Mouse (Mus musculus): ENCODE results near the gene Mrgprf.

Mrgprf gene

GRCm38 (mm10) chr7:145301008-145301340 is 346 bp downstream of the Mrgprf start:
- CTCF ChIA-PET = no interaction called here

DNA sequence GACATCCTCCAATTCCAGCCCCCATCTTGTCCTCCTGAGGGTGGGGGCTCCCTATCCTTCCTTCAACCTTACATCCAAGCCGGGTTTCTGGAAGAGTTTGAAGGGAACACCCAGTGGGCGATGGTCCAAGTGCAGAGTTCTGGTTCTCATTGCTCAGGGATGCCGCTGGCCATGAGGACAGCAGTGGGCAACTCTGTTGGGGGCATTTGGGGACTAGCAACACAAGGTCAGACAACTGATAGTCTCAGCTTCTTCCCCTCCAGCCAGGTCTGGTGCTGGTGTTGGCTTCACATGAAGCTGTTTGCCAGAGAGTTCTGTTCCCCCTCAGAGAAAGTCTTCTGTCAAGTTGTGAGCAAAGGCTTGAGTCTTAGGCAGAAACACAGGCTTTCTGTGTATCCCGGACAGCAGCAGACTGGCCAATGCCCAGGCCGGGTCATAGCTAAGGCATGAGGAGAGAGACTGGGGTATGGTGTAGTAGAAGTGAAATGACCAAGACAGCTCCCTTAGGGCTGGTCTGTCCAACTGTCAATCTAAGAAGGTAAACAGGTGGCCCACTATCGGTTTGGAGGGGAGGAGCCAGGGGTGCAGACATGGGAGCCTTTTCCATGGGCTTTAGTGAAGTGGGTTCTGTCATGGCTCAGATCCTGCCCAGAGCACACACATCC is 845 bp downstream of the Mrgprf start:
- CTCF ChIA-PET = no interaction called here

DNA sequence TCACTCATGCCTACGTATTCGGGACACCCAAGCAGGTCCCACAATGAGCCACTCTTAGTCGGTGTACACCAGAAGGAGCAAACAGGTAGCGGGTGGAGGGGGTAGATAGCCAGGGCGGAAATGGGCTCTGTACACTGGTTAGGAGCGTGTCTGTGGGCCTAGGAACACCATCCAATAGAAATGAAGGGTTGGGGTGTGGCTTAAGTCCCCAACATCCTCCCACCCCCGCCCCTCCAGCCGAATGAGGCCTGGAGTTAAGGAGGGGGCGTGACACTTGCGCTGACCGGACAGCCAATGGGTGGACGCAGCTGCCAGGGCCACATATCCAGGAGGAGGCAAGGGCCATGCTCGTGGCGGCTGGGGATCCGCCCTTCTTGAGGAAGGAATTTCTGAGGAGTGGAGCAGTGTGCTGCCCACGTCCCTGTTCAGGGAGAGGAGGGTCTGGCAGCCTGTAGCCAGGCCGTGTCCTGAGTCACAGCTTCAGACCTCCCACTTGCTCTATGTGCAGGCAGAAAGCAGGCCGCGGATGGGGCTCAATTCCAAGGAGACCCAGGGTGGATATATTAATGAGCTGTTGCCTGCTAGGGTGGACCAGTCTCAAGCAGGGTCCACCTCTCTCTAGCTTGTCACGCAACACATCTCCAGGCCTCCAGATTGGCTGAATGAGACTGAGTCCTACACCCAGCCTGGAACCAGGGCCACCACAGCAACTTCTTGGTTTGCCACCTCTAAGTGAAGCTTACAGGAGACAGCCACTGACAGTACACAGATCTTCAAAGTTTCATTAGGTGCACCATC is 2.1 kb downstream of the Mrgprf start:
- CTCF ChIA-PET = interaction anchor here (0.6 kb wide), 1 partner anchor 18 kb away, joined by 11 read pairs; no protein-coding TSS in a partner anchor

GRCm38 (mm10) chr7:145304153-145304552 is 3.5 kb downstream of the Mrgprf start:
- CTCF ChIA-PET = no interaction called here

DNA sequence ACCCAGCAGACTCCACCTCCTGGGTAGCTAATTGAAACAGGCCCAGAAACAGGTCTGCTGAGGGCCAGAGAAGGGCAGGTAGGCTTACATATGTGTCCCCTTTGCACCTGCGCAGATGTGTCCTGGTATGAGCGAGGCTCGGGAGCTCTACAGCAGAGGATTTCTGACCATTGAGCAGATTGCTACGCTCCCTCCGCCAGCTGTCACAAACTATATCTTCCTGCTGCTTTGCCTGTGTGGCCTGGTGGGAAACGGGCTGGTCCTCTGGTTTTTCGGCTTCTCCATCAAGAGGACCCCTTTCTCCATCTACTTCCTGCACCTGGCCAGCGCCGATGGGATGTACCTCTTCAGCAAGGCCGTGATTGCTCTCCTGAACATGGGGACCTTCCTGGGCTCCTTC is 7.0 kb downstream of the Mrgprf start:
- CTCF ChIA-PET = no interaction called here

GRCm38 (mm10) chr7:145308061-145308675 is 7.5 kb downstream of the Mrgprf start:
- CTCF ChIA-PET = no interaction called here

DNA sequence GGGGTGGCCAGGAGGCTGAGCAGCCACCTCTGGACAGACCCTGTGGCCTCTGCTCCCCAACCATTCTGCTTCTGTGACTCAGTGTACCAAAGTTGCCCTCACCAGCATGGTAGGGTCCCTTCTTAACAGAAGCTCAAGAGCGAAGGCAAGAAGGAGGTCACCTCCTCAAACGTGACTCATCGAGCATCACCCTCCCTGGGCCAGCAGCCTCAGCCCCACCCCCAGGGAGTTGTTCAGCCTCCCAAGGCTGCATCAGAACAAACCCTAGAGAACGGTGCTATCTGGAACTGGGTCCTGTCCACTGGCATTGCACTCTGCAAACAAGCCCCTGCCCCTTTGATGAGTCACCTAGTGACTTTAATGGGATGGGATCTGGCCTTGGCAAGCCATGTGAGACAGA is 8.2 kb downstream of the Mrgprf start:
- CTCF ChIA-PET = no interaction called here

DNA sequence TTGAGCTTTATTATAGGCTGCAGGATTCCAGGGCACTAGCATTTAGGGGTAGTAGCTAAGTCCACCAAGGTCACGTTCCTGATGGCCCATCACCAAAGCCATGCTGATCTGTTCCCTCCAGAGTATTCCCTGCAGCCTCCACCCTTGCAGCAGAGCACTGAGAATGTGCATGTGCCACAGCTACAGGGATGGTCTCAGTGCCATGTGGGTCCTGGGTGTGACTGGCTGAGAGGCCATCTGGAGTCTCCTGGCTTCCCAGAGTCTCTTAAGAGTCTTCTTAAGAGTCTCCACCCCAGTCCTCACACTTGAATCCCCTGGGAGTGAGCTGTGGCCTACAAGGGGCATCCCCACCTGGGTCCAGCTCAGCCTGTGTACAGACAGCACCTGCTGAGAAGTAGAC is 9.2 kb downstream of the Mrgprf start:
- CTCF ChIA-PET = no interaction called here

DNA sequence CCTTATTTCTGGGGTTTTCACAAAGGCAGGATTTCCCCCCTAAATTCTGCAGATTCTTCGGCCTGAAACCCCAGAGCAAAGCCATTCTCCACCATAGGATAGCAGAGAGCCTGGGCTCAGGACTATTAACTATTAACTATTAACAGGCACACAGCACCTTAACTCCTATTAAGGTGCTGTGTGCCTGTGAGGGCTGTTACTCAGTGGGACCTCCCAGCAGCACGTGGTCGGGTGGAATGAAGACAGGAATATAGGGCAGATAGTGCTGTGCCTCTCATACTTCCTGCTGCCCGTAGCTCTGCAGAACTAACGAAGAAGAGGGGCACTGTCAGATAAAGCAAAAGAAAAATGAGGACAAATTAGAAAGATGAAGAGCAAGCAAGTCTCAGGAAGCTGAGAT is 9.9 kb downstream of the Mrgprf start:
- CTCF ChIA-PET = no interaction called here

DNA sequence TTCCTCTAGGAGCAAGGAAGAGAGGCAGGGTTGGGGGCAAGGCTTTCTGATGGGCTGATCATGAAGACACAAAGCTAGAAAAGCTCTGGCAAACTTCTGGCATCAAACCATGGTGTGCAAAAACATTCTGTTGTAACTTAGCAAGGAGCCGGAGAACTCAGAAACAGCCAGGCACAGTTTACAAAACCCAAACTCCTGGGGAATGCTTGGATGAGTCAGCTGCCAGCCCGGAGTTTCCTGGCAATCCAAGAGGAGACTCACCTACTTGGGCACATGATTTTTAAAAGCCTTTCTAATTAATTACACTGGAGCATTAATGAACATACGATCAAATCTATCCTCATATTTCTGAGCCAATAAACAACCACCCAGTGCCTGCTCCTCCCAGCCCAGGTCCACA is 11.5 kb downstream of the Mrgprf start:
- CTCF ChIA-PET = no interaction called here

DNA sequence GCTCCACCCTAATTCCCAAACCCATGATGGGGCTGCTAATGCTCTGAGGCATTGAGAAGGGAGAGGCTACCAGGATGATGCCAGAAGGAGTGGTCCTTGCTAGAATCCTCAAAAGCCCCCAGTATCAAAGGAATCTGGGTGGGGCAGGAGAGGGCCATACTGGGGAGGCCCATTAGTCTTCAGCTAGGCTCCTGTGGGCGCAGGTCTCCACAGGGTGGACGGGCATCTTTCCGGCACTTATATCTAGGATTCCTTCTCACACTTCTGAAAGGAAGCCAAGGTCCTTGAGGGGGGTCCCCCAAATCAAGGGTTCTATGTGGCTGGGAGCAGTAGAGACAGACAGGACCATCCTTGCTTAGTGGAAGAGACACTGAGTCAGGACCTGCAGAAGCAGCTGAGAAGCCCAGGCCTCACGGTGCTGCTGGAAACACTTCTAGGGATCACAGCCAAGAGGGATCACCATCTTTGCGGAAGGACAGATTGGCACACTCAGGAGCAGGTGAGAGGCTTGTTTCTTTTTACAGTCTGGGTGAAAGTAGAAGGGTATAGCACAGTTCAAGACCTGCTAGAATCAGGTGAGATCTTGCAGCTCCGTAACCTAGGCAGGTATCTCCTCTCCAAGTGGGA is 14.3 kb downstream of the Mrgprf start, which contains the start of gene Mrgprd:
Gene Mrgprd (plus strand): TSS at position 51 of the 627 bp plus-strand sequence.
- CTCF ChIA-PET = no interaction called here

- CTCF ChIA-PET = no interaction called here
Observed at GRCm38 (mm10) chr7:145317522-145317921, 16.9 kb downstream of the Mrgprf start.

GRCm38 (mm10) chr7:145319481-145319880 is 18.9 kb downstream of the Mrgprf start:
- CTCF ChIA-PET = no interaction called here

- CTCF ChIA-PET = no interaction called here
Observed at GRCm38 (mm10) chr7:145323607-145324006, 23.0 kb downstream of the Mrgprf start.

DNA sequence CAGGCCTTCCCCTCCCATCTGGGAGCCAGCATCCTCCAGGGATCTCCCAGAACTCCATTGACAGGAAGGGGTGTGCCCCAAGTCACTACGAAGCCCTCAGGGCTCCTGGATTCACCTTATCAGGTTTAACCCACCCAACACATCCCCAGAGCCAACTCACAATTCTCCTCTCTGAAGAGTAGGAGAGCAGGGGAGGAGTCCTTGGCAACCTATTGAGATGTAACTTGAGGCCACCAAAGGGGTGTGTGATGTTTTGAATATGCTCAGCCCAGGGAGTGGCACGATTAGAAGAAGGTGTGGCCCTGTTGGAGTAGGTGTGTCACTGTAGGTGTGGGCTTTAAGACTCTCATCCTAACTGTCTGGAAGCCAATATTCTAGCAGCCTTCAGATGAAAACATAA is 25.1 kb downstream of the Mrgprf start:
- CTCF ChIA-PET = no interaction called here

DNA sequence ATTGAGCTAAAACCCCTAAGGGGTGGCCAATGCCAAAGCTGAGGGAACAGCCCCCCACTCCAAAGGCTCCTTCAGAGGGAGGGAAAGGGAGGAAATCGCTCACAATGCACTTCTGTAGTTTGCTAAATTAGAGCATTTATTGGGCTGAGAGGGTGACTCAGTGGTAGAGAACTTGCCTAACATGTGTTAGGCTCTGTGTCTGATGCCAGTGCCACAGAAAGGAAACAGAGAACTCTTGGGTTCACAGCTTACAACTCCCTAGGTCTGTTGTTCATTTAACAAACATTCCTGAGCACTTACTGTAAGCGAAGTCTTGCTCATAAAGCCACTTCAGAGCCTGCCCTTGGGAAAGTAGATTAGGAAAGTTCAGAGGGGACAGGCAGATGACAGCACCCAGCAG is 29.4 kb downstream of the Mrgprf start:
- CTCF ChIA-PET = no interaction called here

DNA sequence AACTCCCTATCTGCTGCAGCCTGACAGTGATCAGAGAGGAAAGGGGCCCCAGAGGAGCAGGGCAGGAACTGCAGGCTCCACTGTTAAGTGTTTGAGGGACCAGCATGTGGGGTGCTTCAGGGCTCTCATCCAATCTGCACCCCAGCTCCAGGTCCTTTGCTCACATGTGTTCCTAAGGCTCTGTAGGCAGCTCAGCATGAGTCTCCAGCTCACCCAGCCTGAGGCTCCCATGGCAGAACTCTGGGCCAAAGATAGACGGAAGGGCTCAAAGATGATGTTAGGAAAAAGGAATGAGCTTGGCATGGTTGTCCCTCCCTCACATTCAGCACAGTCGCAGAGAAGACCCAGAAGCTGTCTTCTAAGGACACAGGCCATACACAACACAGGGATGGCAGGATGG is 30.0 kb downstream of the Mrgprf start:
- CTCF ChIA-PET = no interaction called here

DNA sequence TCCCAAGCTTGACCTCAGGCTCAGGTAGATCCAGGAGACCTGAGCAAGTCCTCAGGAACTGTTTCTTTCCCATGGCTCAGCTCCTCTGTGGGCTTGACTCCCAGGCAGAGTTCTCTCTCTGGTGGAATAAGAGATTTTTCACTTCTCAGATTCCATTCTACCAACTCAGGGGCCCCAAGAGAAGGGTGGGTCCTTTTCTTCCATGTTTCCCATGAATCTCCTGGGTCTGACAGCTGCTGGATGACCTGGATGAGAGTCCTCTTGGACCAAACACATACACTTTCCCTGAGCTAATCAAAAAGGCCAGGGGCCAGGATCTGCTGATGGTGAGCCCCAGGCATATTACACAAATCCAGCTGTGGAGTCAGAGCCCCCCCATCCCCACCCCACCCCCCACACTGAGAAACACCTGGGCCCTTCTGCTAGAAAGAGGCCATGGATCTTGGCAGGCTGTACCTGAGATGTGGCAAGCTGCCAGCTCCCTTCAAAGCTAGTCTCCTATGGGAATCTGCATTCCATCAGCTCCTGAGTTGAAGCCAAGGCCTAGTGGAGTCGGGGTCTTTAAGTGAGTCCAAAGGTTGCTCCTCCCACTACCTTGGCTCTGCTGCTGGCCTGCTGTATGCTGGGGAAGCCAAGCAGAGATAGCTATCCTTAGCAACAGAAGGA is 31.9 kb downstream of the Mrgprf start:
- CTCF ChIA-PET = no interaction called here

DNA sequence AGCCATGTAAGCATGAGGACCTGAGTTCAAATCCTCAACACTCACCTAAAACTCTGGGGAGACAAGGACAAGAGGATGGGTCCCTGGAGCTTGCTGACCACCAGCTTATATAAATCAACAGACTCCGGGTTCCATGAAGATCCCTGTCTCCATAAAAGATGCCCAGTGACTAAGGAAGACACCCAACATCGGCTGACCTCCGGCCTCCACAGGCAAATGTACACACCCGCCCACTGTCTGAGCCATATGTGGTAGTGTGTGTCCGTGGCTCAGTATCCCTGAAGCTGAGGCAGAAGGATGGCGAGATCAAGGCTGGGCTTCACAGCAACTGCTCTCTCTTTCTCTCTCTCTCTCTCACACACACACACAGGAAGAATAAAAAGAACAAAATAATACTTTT is 33.3 kb downstream of the Mrgprf start:
- CTCF ChIA-PET = no interaction called here

DNA sequence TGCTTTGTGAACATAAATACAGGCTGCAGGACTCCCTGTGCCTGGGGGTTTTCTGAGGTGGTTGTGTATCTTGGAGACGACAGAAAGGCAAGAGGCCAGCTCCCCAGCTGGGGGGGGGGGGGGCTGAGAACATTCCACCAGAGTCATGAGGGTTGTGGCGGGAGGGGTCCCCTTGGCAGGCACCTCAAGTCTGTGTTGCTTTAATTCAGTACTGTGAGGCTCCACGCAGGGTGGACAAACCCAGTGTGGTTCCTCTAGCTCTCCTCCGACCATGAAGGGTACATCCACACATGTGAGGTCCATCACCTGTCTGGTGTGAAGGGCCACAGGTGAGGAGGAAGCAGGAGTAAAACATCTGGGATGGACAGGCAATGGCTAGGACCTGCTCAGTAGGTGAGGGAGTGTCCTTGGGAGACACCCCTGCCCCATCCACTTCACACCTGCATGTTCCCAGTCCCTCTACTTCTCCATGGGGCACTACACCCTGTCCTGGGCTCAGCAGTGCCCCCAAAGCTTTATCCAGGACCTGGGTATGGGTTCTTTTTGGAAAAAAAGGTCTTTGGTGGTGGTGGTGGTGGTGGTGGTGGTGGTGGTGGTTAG is 33.9 kb downstream of the Mrgprf start:
- CTCF ChIA-PET = no interaction called here

DNA sequence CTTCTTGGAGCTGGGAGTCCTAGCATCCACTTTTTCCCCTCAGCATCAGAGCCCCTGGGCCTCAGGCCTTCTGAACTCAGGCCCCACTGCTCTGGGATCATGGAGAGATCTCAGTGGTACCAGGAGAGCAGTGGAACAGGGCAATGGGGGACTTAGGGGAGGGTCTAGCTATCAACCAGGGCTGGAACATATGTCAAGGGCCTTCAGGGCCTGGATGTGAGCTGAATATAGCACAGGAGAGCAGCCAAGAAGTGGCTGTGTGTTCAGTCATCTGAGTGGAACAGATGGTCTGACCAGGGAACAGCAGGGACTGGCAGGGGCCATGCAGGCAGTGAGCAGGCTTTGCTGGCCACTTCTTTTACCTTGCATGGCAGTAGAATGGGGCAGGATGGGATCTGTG is 34.6 kb downstream of the Mrgprf start:
- CTCF ChIA-PET = no interaction called here
